Comparison of ENCODE assay signal across 21 mouse cellular contexts in the genomic region with DNA sequence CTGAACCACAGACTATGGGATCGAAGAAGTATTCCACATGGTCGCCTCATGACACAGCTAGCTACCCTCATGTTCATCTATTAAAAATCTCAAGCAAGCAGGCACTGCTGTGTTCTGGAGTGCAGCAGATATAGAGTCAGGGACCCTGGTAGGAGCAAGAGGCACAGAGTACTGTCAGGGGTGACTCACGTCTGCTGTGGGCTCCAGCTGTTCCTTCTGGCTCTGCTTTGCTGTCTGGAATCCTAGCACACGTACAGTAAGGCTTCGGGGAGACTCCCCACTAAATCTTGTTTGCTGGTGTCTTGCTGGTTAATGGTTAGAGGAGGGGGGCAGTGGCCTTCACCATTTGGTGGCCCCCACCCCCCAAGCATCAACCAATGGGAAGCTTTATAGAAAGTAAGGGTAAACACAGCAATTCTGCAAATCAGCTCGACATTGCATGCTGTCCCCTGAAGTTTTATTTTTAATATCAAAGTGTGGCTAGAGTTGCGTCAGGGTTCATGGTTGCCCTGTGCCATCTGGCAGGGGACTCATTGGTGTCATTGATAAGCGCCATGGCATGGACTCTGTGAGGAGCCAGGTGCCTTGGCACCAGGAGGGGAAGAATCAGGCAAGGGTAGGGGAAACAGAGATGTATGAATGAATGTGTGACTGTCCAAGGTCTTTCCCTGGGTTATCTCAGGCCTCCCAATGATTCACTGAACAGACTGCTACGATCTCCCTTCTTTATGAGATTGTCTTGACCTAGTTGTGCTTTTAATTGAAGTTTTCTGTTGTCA. TPM values are rescaled to one million over a fixed set of nuclear protein-coding genes. Genes with fewer than 3 reads are reported as not detected.
A peak's percentile ranks its signal among the peaks of the same experiment; 100 is the strongest.
DNase-seq lines count a peak whose midpoint lies in the region; ATAC-seq and TF ChIP-seq lines count a peak whose summit lies in the region.
"Had no signal": no experiment of that assay in that cellular context is flagged by ENCODE, and none has a peak within 500 bp of the region (broad histone marks: within the 10 kb centered on the region; RNA-seq: fewer than 3 reads in every experiment).

A gene (minus strand): TSS at position 365 of the 779 bp plus-strand sequence.

- no peak for TF ChIP-seq CTCF in liver, embryonic 14.5 days (IDR thresholded peaks at IDR 0.05; ENCODE audit: low read depth)

- no peaks in the 10 kb centered on the region for H3K36me3 ChIP-seq in kidney, embryonic 15.5 days
- H3K36me3 ChIP-seq in liver, embryonic 14.5 days (replicated peaks; ENCODE audit: control insufficient read depth, insufficient read depth, low read depth) = no peaks in the 10 kb centered on the region
- H3K36me3 ChIP-seq: forebrain, embryonic 12.5 days; limb, embryonic 10.5 days; neural tube, embryonic 12.5 days had no signal

- no peak within 1 kb of the TSS for H3K4me2 ChIP-seq in kidney, embryonic 15.5 days
- peak within 1 kb of the TSS; percentile 53 for H3K4me2 ChIP-seq in liver, embryonic 14.5 days (ENCODE audit: low read depth)
- H3K4me2 ChIP-seq: forebrain, embryonic 12.5 days; neural tube, embryonic 12.5 days had no signal

- peak; percentile 61 for DNase-seq in adrenal gland, adult 2 months
- no peak for DNase-seq in adrenal gland, postnatal 25 days
- DNase-seq in kidney, adult 9 months = no peak
- DNase-seq in adrenal gland, postnatal 14 days = peak; percentile 22
- peak in 2 of 3 experiments; percentile 24 to 31 for DNase-seq in liver, embryonic 14.5 days (ENCODE audit: low read depth in 3 of 3, low spot score in 3 of 3)
- no peak for DNase-seq in thymus, adult 18-20 months
- DNase-seq: cerebellum, adult 8-10 months; gastrocnemius, postnatal 36 days; right cerebral cortex, postnatal 4 days; thymus, postnatal 25 days had no signal

- H3K27ac ChIP-seq in kidney, embryonic 15.5 days = no peak within 1 kb of the TSS
- H3K27ac ChIP-seq in liver, embryonic 14.5 days = no peak within 1 kb of the TSS
- H3K27ac ChIP-seq: forebrain, embryonic 12.5 days; hindbrain, postnatal 0 days; limb, embryonic 10.5 days; neural tube, embryonic 12.5 days had no signal

- no peaks in the 10 kb centered on the region for H3K4me1 ChIP-seq in kidney, embryonic 15.5 days
- peaks cover 0 to 4% of the 10 kb centered on the region in 2 experiments; a peak in 2 of 4 replicates for H3K4me1 ChIP-seq in liver, embryonic 14.5 days (replicated peaks; ENCODE audit: control insufficient read depth in 2 of 2, insufficient read depth in 2 of 2, low read length in 1 of 2)
- H3K4me1 ChIP-seq: forebrain, embryonic 12.5 days; limb, embryonic 10.5 days; megakaryocyte, embryonic 14.5 days; neural tube, embryonic 12.5 days had no signal

- H3K9ac ChIP-seq in kidney, embryonic 15.5 days = no peak within 1 kb of the TSS
- H3K9ac ChIP-seq in liver, embryonic 14.5 days (replicated peaks) = 0 out of 2 replicates have a peak within 1 kb of the TSS, but pooled peaks have one; percentile 5
- H3K9ac ChIP-seq: forebrain, embryonic 12.5 days; neural tube, embryonic 12.5 days had no signal

- no peaks in the 10 kb centered on the region for H3K9me3 ChIP-seq in kidney, embryonic 15.5 days (replicated peaks)
- H3K9me3 ChIP-seq in liver, embryonic 14.5 days (ENCODE audit: control insufficient read depth, low read length) = no peaks in the 10 kb centered on the region
- H3K9me3 ChIP-seq: forebrain, embryonic 12.5 days; limb, embryonic 10.5 days; neural tube, embryonic 12.5 days had no signal

- no peaks in the 10 kb centered on the region for H3K27me3 ChIP-seq in kidney, embryonic 15.5 days
- no peaks in the 10 kb centered on the region for H3K27me3 ChIP-seq in liver, embryonic 14.5 days (ENCODE audit: control insufficient read depth, insufficient read depth, low read length)
- H3K27me3 ChIP-seq: forebrain, embryonic 12.5 days; megakaryocyte, embryonic 14.5 days; neural tube, embryonic 12.5 days had no signal

- TF ChIP-seq EP300 in liver, embryonic 14.5 days (IDR thresholded peaks at IDR 0.05; ENCODE audit: low read depth) = no peak

- no peak for ATAC-seq in kidney, embryonic 15.5 days (replicated peaks; ENCODE audit: low FRiP score)
- peak; percentile 56 for ATAC-seq in liver, embryonic 14.5 days (ENCODE audit: insufficient read depth)
- ATAC-seq in megakaryocyte-erythroid progenitor cell, adult 5-6 weeks (replicated peaks; ENCODE audit: low FRiP score, low TSS enrichment, poor library complexity, severe bottlenecking) = no peak
- ATAC-seq: activated CD4-positive, CD25-positive, alpha-beta regulatory T cell, adult 4 months; hindbrain, postnatal 0 days had no signal

- H3K4me3 ChIP-seq in kidney, embryonic 15.5 days (replicated peaks) = no peak within 1 kb of the TSS
- peak within 1 kb of the TSS; percentile 28 to 46 for H3K4me3 ChIP-seq in liver, embryonic 14.5 days (ENCODE audit: insufficient read depth in 1 of 2, low read depth in 2 of 2, low read length in 2 of 2)
- H3K4me3 ChIP-seq: forebrain, embryonic 12.5 days; limb, embryonic 10.5 days; megakaryocyte, embryonic 14.5 days; neural tube, embryonic 12.5 days had no signal

- WGBS in kidney, embryonic 15.5 days = 73% methylated on average over 9 of the region's 9 CpGs
- WGBS in liver, embryonic 14.5 days (ENCODE audit: insufficient replicate concordance) = 46% methylated on average over 9 of the region's 9 CpGs

RNA-seq across cellular contexts. Expression of the gene that starts here (rescaled TPM):
- 1 to 10 TPM; 1.7 to 5.4 TPM for total RNA-seq in adrenal gland, adult 2 months (2021)
- 0.27 and 1.3 TPM in 2 replicates for polyA plus RNA-seq in adrenal gland, adult 2 months (2012; rRNA removed)
- 0.39 and 3.9 TPM in 2 replicates for total RNA-seq in adrenal gland, postnatal 25 days (2021)
- 11.9 and 29.8 TPM in 2 replicates for polyA plus RNA-seq in kidney, embryonic 15.5 days (2015; fragmentation: Nextera tagmentation; extraction: Ambion mirVana)
- 5.4 and 113 TPM in 2 replicates for total RNA-seq in adrenal gland, postnatal 14 days (2021)
- 793 and 825 TPM in 2 replicates for polyA plus RNA-seq in liver, embryonic 14.5 days (2012; rRNA removed)
- 1,383 and 1,635 TPM in 2 replicates for polyA plus RNA-seq in liver, embryonic 14.5 days (2014; fragmentation: Nextera tagmentation; extraction: Ambion mirVana)
- not detected in 2 replicates for total RNA-seq in megakaryocyte-erythroid progenitor cell, adult 5-6 weeks (2014; fragmentation: Nextera tagmentation)
- not detected in 2 replicates for total RNA-seq in megakaryocyte-erythroid progenitor cell, adult 5-6 weeks (2017)
- total RNA-seq: gastrocnemius, postnatal 36 days; heart, postnatal 14 days; hindbrain, postnatal 0 days; midbrain, postnatal 0 days had no signal
- polyA plus RNA-seq: activated CD4-positive, CD25-positive, alpha-beta regulatory T cell, adult 4 months; cortical plate, adult 2 months; forebrain, embryonic 12.5 days; hindbrain, postnatal 0 days; limb, embryonic 10.5 days; midbrain, postnatal 0 days had no signal

Comparison
In these comparisons a context has a peak if more than half of its experiments do, and no peak if none do; other contexts are left out.
1. RNA of the gene that starts here (polyA plus RNA-seq): 793 to 1,635 TPM in liver, embryonic 14.5 days; 11.9 to 29.8 TPM in kidney, embryonic 15.5 days and 0.27 to 1.3 TPM in adrenal gland, adult 2 months; every median in the first group is over 10 times any median in the second.
2. DNase-seq: peak in adrenal gland, adult 2 months (single experiment), adrenal gland, postnatal 14 days (single experiment) and liver, embryonic 14.5 days (2 of 3); none in adrenal gland, postnatal 25 days (single experiment), kidney, adult 9 months (single experiment) and thymus, adult 18-20 months (0 of 2).